Mouse (Mus musculus) urinary bladder, postnatal 25 days (tissue): Measurements from ENCODE around the gene Jarid2.

ENCODE experiments used
- DNase-seq: peaks from one replicate; pipeline ENCODE4 v3.0.0; 2022; ENCODE audit warnings: low spot score

The Jarid2 gene

GRCm38 (mm10) chr13:44781126-44781525, 51.9 kb downstream of the Jarid2 start:
- no peak for DNase-seq

- no peak for DNase-seq
These were observed 55.3 kb downstream of the Jarid2 start for GRCm38 (mm10) chr13:44784551-44784950.

GRCm38 (mm10) chr13:44786291-44786690, 57.0 kb downstream of the Jarid2 start:
- DNase-seq: peak; percentile 16

GRCm38 (mm10) chr13:44788352-44789125, 59.3 kb downstream of the Jarid2 start:
- no peak for DNase-seq

GRCm38 (mm10) chr13:44789982-44790381, 60.7 kb downstream of the Jarid2 start:
- no peak for DNase-seq

GRCm38 (mm10) chr13:44792361-44792892, 63.2 kb downstream of the Jarid2 start:
- no peak for DNase-seq

GRCm38 (mm10) chr13:44795891-44796290, 66.6 kb downstream of the Jarid2 start:
- DNase-seq: no peak

GRCm38 (mm10) chr13:44796775-44797174, 67.5 kb downstream of the Jarid2 start:
- no peak for DNase-seq

GRCm38 (mm10) chr13:44798280-44798679, 69.0 kb downstream of the Jarid2 start:
- no peak for DNase-seq

GRCm38 (mm10) chr13:44799166-44799565, 69.9 kb downstream of the Jarid2 start:
- no peak for DNase-seq

- no peak for DNase-seq
These were observed 70.8 kb downstream of the Jarid2 start for GRCm38 (mm10) chr13:44800059-44800458.

- DNase-seq: peak; percentile 36
These were observed 75.6 kb downstream of the Jarid2 start for GRCm38 (mm10) chr13:44804876-44805275.

- DNase-seq: no peak
These were observed 79.0 kb downstream of the Jarid2 start for GRCm38 (mm10) chr13:44808307-44808706.

GRCm38 (mm10) chr13:44811021-44811420, 81.7 kb downstream of the Jarid2 start:
- DNase-seq: no peak

GRCm38 (mm10) chr13:44811601-44812000, 82.3 kb downstream of the Jarid2 start:
- DNase-seq: no peak

- DNase-seq: no peak
These were observed 83.1 kb downstream of the Jarid2 start for GRCm38 (mm10) chr13:44812381-44812780.

- peak; percentile 15 for DNase-seq
These were observed 90.1 kb downstream of the Jarid2 start for GRCm38 (mm10) chr13:44819400-44819799.

- DNase-seq: no peak
These were observed 93.3 kb downstream of the Jarid2 start for GRCm38 (mm10) chr13:44822578-44822977.

- no peak for DNase-seq
These were observed 99.6 kb downstream of the Jarid2 start for GRCm38 (mm10) chr13:44828903-44829302.

- DNase-seq: no peak
These were observed 102.8 kb downstream of the Jarid2 start for GRCm38 (mm10) chr13:44832104-44832503.

GRCm38 (mm10) chr13:44832866-44833265, 103.6 kb downstream of the Jarid2 start:
- no peak for DNase-seq

GRCm38 (mm10) chr13:44833353-44833752, 104.1 kb downstream of the Jarid2 start:
- DNase-seq: peak; percentile 21

GRCm38 (mm10) chr13:44837445-44837844, 108.2 kb downstream of the Jarid2 start:
- no peak for DNase-seq
